Mouse (Mus musculus): ENCODE results near the gene Rbfox1.

GRCm38 (mm10) chr16:5910742-5911141 lies 25.6 kb downstream of the Rbfox1 start:
- no peak for TF ChIP-seq POLR2A (IDR thresholded peaks at IDR 0.05; ENCODE audit: borderline replicate concordance, extremely low read depth, low read depth, low read length)
- no peak for TF ChIP-seq CTCF (IDR thresholded peaks at IDR 0.05; ENCODE audit: insufficient read depth, low read length)

Measured in lung, adult 2 months (tissue).